Mouse (Mus musculus) forebrain, embryonic 14.5 days (tissue): ENCODE data around the gene Obp2a. TPM values are rescaled to one million over a fixed set of nuclear protein-coding genes. Genes with fewer than 3 reads are reported as not detected.
"Not testable (repeated sequence)": the region's sequence is repeated elsewhere in the genome, so short reads cannot be mapped to it uniquely, and the experiment has no call there.

Source experiments
- ATAC-seq: fragments of 200-750 bp; cut with Nextera tagmentation; 2 replicates; pipeline ENCODE4 v1.8.0; 2017; ENCODE audit warnings: mild to moderate bottlenecking, moderate library complexity
- DNase-seq: peaks from one replicate; pipeline ENCODE4 v3.0.0-alpha.2; 2015; ENCODE audit warnings: low spot score
- H3K27ac ChIP-seq: fragments of 300-500 bp; sonication (generic); 2 replicates; pipeline ENCODE4 v1.5.1; 2014; ENCODE audit warnings: low read depth, mild to moderate bottlenecking, control low read depth, low read length, moderate library complexity
- H3K27me3 ChIP-seq: fragments of 300-500 bp; sonication (generic); replicated peaks from 2 replicates; pipeline ENCODE4 v1.6.1; 2014; ENCODE audit warnings: low read length, control low read depth, mixed read lengths; ENCODE audit not compliant: control insufficient read depth, insufficient read depth
- H3K36me3 ChIP-seq: fragments of 300-500 bp; sonication (generic); 2 replicates; pipeline ENCODE4 v1.6.1; 2014; ENCODE audit warnings: low read length, control low read depth; ENCODE audit not compliant: control insufficient read depth, insufficient read depth
- H3K4me1 ChIP-seq: fragments of 300-500 bp; sonication (generic); 2 replicates; pipeline ENCODE4 v1.6.1; 2014; ENCODE audit warnings: antibody characterized with exemption, low read length, control low read depth; ENCODE audit not compliant: control insufficient read depth, insufficient read depth
- H3K4me2 ChIP-seq: fragments of 300-500 bp; sonication (generic); 2 replicates; pipeline ENCODE4 v1.6.1; 2014; ENCODE audit warnings: mild to moderate bottlenecking, control low read depth, low read length
- H3K4me3 ChIP-seq: fragments of 300-500 bp; sonication (generic); 2 replicates; pipeline ENCODE4 v1.5.1; 2014; ENCODE audit warnings: low read depth, low read length, control low read depth
- H3K9ac ChIP-seq: fragments of 300-500 bp; sonication (generic); 2 replicates; pipeline ENCODE4 v1.6.1; 2014; ENCODE audit warnings: mild to moderate bottlenecking, low read length, control low read depth, moderate library complexity
- H3K9me3 ChIP-seq: fragments of 300-500 bp; sonication (generic); replicated peaks from 2 replicates; pipeline ENCODE4 v1.6.1; 2016; ENCODE audit warnings: low read length, control low read depth, mixed read lengths; ENCODE audit not compliant: control insufficient read depth
- WGBS: fragments of 180-500 bp; shearing (Covaris S2); extraction: QIAGEN DNeasy Blood & Tissue Kit; methylation state at CpG from one replicate; pipeline ENCODE4 v1.1.7; 2014; 5-methylcytosine and 5-hydroxymethylcytosine counted together
- polyA plus RNA-seq: library from polyadenylated mRNA; unstranded; fragments of >200 nt; fragmentation: Nextera tagmentation; extraction: Ambion mirVana; gene quantifications from 2 replicates; pipeline ENCODE4 v1.2.1, GENCODE M21; 2014

The Obp2a gene
- polyA plus RNA-seq: not detected in 2 replicates

DNA sequence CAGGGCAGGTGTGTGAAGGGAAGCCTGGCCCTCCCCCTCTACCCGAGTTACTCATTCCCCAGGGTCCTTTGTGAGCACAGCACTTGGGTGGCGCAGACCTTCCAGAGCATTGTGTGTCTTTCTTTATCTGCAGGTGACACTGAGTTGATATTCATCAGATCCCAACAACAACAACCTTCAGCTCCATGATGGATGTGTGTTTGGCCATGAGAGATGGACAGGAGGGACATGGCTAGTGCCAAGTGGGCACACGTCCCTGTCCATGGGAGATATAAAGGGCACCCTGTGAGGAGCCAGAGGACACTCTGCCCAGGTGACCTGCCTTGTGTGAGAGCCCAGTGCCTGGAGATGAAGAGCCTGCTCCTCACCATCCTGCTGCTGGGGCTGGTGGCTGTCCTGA is at the start of gene Obp2a:
Gene Obp2a, plus strand, starts transcription at position 301 of the 400 bp plus-strand sequence.
- H3K36me3 ChIP-seq, H3K27ac ChIP-seq, ATAC-seq, DNase-seq, H3K9me3 ChIP-seq, H3K9ac ChIP-seq, H3K4me2 ChIP-seq, H3K4me1 ChIP-seq, H3K4me3 ChIP-seq, H3K27me3 ChIP-seq: not testable (repeated sequence)
- WGBS: 77% methylated on average over 3 of the region's 3 CpGs

GRCm38 (mm10) chr2:25652902-25653301 is 46.9 kb upstream of the Obp2a start, which contains the start of gene Lcn8:
Lcn8 (plus strand) TSS chr2:25653120.
- DNase-seq (no peak), ATAC-seq (no peak)
- Histone ChIP-seq H3K36me3 (no peaks in the 10 kb centered on the region), H3K4me2 (no peak within 1 kb of the TSS), H3K4me1 (no peaks in the 10 kb centered on the region), H3K27ac (no peak within 1 kb of the TSS), H3K4me3 (no peak within 1 kb of the TSS), H3K9ac (no peak within 1 kb of the TSS), H3K9me3 (no peaks in the 10 kb centered on the region), H3K27me3 (no peaks in the 10 kb centered on the region)
- WGBS: 76% methylated on average over 2 of the region's 2 CpGs

- no peak overlapping the region for H3K27ac ChIP-seq
These were observed 45.3 kb upstream of the Obp2a start for GRCm38 (mm10) chr2:25654502-25654901.

DNA sequence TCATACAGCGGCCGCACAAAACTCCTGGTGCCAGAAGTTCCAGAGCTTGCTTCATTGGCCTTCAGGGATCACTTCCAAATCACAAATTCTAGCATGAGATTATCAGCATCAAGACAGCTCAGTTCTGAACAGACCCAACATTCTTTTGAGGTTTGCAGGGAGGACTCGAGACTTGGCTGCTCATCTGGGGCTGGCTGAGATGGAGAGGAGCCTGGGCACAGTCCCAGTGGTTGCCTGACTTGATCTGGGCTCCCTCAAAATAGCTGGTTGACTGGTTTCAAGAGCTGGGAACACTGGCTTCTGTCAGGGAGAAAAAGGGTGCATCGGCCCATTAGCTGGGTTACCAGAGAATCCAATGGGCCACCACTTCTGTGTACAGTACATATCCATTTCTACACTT is 43.2 kb upstream of the Obp2a start:
- Histone ChIP-seq H3K9ac (no peak overlapping the region), H3K27ac (no peak overlapping the region), H3K27me3 (no peaks in the 10 kb centered on the region), H3K9me3 (no peaks in the 10 kb centered on the region), H3K36me3 (no peaks in the 10 kb centered on the region), H3K4me2 (no peak overlapping the region), H3K4me3 (no peak overlapping the region), H3K4me1 (no peaks in the 10 kb centered on the region)
- WGBS: 84% methylated on average over 4 of the region's 4 CpGs
- DNase-seq: no peak
- ATAC-seq: no peak

More at GRCm38 (mm10) chr2:25654502-25654901, 45.3 kb upstream of the Obp2a start:
- DNase-seq (no peak), ATAC-seq (no peak)
- no peak overlapping the region for H3K4me2 ChIP-seq
- H3K9me3 ChIP-seq: no peaks in the 10 kb centered on the region
- no peak overlapping the region for H3K9ac ChIP-seq
- WGBS: 88% methylated on average over 1 of the region's 1 CpGs
- no peaks in the 10 kb centered on the region for H3K27me3 ChIP-seq
- H3K36me3 ChIP-seq: no peaks in the 10 kb centered on the region
- H3K4me3 ChIP-seq: no peak overlapping the region
- no peaks in the 10 kb centered on the region for H3K4me1 ChIP-seq

GRCm38 (mm10) chr2:25657246-25657645 is 42.6 kb upstream of the Obp2a start:
- no peak overlapping the region for H3K9ac ChIP-seq
- H3K4me1 ChIP-seq: no peaks in the 10 kb centered on the region
- no peaks in the 10 kb centered on the region for H3K36me3 ChIP-seq
- ATAC-seq (no peak), DNase-seq (peak; percentile 1)
- H3K4me3 ChIP-seq: no peak overlapping the region
- 75% methylated on average over 4 of the region's 4 CpGs for WGBS
- no peak overlapping the region for H3K27ac ChIP-seq
- H3K27me3 ChIP-seq: no peaks in the 10 kb centered on the region
- no peak overlapping the region for H3K4me2 ChIP-seq
- H3K9me3 ChIP-seq: no peaks in the 10 kb centered on the region

GRCm38 (mm10) chr2:25657652-25658051 is 42.2 kb upstream of the Obp2a start, which contains the start of gene Lcn5:
Lcn5 (plus strand) TSS chr2:25657952.
- DNase-seq (no peak), ATAC-seq (no peak)
- Histone ChIP-seq H3K4me2 (no peak within 1 kb of the TSS), H3K9me3 (no peaks in the 10 kb centered on the region), H3K27me3 (no peaks in the 10 kb centered on the region), H3K27ac (no peak within 1 kb of the TSS), H3K36me3 (no peaks in the 10 kb centered on the region), H3K4me3 (no peak within 1 kb of the TSS), H3K9ac (no peak within 1 kb of the TSS), H3K4me1 (no peaks in the 10 kb centered on the region)

DNA sequence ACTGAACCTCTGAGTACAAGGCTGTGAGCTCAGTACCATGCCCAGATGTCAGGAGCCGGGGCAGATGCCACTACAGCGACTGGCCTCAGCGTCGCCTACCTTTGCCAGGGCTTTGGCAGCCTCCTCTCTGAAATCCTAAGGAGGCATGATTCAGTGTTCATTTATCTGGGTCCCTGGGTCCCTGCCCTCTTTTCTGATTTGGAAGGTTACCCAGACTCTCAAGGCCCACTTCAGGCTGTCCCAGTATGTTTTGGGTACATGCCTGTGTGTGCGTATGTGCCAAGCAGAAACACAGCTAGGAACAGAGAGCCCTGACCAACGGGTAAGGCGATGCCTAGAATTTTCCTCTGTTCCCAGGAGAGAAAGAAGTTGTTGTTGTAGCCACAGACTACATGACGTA is 39.6 kb upstream of the Obp2a start:
- ATAC-seq: no peak

DNA sequence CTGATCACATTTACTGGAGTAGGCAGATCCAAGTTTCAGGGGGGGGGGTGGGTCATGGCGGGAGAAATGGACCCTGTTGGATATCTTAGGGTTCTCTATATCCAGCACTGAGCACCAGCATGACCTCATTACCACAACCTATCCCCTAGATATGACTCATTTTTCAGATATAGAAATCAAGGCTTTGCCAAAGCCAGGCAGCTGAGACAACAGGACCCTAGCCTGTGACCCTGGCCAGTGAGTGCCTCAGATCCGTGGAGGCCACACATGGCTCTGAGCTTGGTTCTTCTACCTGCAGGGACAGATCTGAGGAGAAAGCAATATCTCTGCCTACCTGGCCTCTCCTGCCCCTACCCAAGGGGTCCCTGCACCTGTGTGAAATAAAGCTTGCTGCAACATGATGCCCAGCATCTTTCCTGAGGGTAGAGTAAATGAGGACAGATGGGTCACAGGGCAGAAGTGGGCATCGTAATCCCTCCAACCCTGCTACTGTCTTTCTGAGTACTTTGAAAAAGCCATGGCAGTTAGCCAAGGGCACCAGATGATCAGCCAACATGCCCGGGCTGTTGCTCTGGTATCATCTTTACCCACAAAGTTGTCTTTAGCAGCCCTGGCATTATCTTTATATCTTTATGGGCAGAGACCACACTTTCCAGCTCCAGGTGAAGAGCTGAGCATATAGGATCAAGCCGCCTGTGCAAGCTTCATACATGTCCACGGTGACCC is 38.4 kb upstream of the Obp2a start:
- Histone ChIP-seq H3K4me2 (no peak overlapping the region), H3K4me3 (no peak overlapping the region), H3K27ac (no peak overlapping the region), H3K9me3 (no peaks in the 10 kb centered on the region), H3K9ac (no peak overlapping the region), H3K27me3 (no peaks in the 10 kb centered on the region), H3K4me1 (no peaks in the 10 kb centered on the region), H3K36me3 (no peaks in the 10 kb centered on the region)
- WGBS: 84% methylated on average over 6 of the region's 6 CpGs
- ATAC-seq (no peak), DNase-seq (no peak)

More for the DNA sequence above, 39.6 kb upstream of the Obp2a start:
- no peak overlapping the region for H3K4me2 ChIP-seq
- H3K27ac ChIP-seq: no peak overlapping the region
- H3K4me3 ChIP-seq: no peak overlapping the region
- H3K9me3 ChIP-seq: no peaks in the 10 kb centered on the region
- no peaks in the 10 kb centered on the region for H3K27me3 ChIP-seq
- no peak for DNase-seq
- no peak overlapping the region for H3K9ac ChIP-seq
- no peaks in the 10 kb centered on the region for H3K4me1 ChIP-seq
- no peaks in the 10 kb centered on the region for H3K36me3 ChIP-seq
- 95% methylated on average over 8 of the region's 8 CpGs for WGBS

- WGBS: 63% methylated on average over 1 of the region's 1 CpGs
These were observed 36.3 kb upstream of the Obp2a start for GRCm38 (mm10) chr2:25663511-25663910.

More at GRCm38 (mm10) chr2:25663511-25663910, 36.3 kb upstream of the Obp2a start:
- no peak overlapping the region for H3K9ac ChIP-seq
- H3K27me3 ChIP-seq: no peaks in the 10 kb centered on the region
- DNase-seq (peak; percentile 27), ATAC-seq (no peak)
- no peak overlapping the region for H3K27ac ChIP-seq
- H3K4me1 ChIP-seq: no peaks in the 10 kb centered on the region
- no peaks in the 10 kb centered on the region for H3K9me3 ChIP-seq
- no peak overlapping the region for H3K4me3 ChIP-seq
- no peaks in the 10 kb centered on the region for H3K36me3 ChIP-seq
- no peak overlapping the region for H3K4me2 ChIP-seq
